Mouse (Mus musculus): ENCODE results near the gene Ffar2.

- TF ChIP-seq EP300 (IDR thresholded peaks at IDR 0.05) = no peak
- peak; percentile 78 for TF ChIP-seq CTCF (IDR thresholded peaks at IDR 0.05)
These were observed 35.7 kb upstream of the Ffar2 start for GRCm38 (mm10) chr7:30859290-30859634.
